Mouse (Mus musculus): ENCODE measurements at regions not wholly inside any gene's neighbourhood (a gene's known extent, or its start where the extent isn't known, plus 50 kb on each side); places are given as distances from the start of the nearest gene placed in this dataset.

GRCm38 (mm10) chr12:97312282-97313040 lies 946.8 kb downstream of the Galc start:
- peak; percentile 8 for DNase-seq

- DNase-seq, result no peak
Observed at GRCm38 (mm10) chr12:97278792-97279191, 980.5 kb downstream of the Galc start.

GRCm38 (mm10) chr12:97278331-97278730 lies 980.9 kb downstream of the Galc start:
- DNase-seq, result peak; percentile 33
